Mouse (Mus musculus) MEL (cell line): ENCODE results near the gene Siglecf.

ENCODE experiments used
- CTCF ChIP-seq, 3 experiments: IDR thresholded peaks in 2 of 3; conservative IDR thresholded peaks in 1 of 3; 2 replicates each; pipeline ENCODE4 v1.5.1; 2011 to 2012; ENCODE audit warnings: low read length in 3 of 3, low read depth in 2 of 3, mild to moderate bottlenecking in 2 of 3, improper control_type of control experiment in 1 of 3, inconsistent platforms in 1 of 3, mixed read lengths in 1 of 3, moderate library complexity in 1 of 3; ENCODE audit not compliant: control insufficient read depth in 1 of 3, insufficient read depth in 1 of 3, poor library complexity in 1 of 3, severe bottlenecking in 1 of 3
- MYC ChIP-seq: IDR thresholded peaks from 2 replicates; pipeline ENCODE4 v1.6.1; 2011; ENCODE audit warnings: low read depth, mild to moderate bottlenecking, low read length, improper control_type of control experiment, moderate library complexity
- POLR2A ChIP-seq, 2 experiments: IDR thresholded peaks; 2 replicates each; pipeline ENCODE4 v1.6.1; 2011 to 2012; ENCODE audit warnings: low read length in 2 of 2, mild to moderate bottlenecking in 2 of 2, control low read depth in 1 of 2, improper control_type of control experiment in 1 of 2, low read depth in 1 of 2, moderate library complexity in 1 of 2; ENCODE audit not compliant: control insufficient read depth in 1 of 2, insufficient read depth in 1 of 2, poor library complexity in 1 of 2
- SIN3A ChIP-seq: IDR thresholded peaks from 2 replicates; pipeline ENCODE4 v1.6.1; 2012; ENCODE audit warnings: low read length, improper control_type of control experiment, inconsistent platforms

DNA sequence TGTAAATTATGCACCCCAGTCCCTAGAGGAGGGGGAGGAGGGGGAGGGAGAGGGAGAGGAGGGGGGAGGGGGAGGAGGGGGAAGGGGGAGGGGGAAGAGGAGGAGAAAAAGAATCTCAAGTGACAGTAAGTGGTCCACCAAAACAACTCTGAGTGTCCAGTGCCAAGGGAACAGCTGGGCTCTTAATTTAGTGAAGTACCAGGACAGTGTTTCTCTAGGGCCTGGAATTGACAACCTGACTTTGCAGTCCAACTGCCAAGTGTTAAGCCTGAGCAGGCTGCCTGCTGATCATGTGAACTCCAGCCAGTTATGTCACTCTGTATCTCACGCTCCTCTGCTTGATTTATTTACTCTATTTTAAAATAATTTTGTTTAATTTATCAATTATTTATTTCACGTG is 17.2 kb upstream of the Siglecf start:
- TF ChIP-seq MYC (no peak), POLR2A (IDR thresholded peaks at IDR 0.05; ENCODE audit: control insufficient read depth in 1 of 2, insufficient read depth in 1 of 2, low read depth in 1 of 2, low read length in 2 of 2, poor library complexity in 1 of 2) (no peak), SIN3A (no peak), CTCF (IDR thresholded peaks at IDR 0.05 in 2 of 3, conservative IDR thresholded peaks at IDR 0.05 in 1 of 3; ENCODE audit: control insufficient read depth in 1 of 3, insufficient read depth in 1 of 3, low read depth in 2 of 3, low read length in 3 of 3, poor library complexity in 1 of 3, severe bottlenecking in 1 of 3) (no peak)
